Mouse (Mus musculus) embryonic facial prominence, embryonic 14.5 days (tissue): ENCODE data around the gene Ubl4b. TPM values are rescaled to one million over a fixed set of nuclear protein-coding genes. Genes with fewer than 3 reads are reported as not detected.

Experiments
- ATAC-seq: fragments of 200-750 bp; cut with Nextera tagmentation; 2 replicates; pipeline ENCODE4 v1.8.0; 2017; ENCODE audit warnings: low read depth, moderate number of reproducible peaks, moderate TSS enrichment
- DNase-seq: peaks from one replicate; pipeline ENCODE4 v3.0.0-alpha.2; 2015; ENCODE audit warnings: low spot score
- H3K27ac ChIP-seq: fragments of 300-500 bp; sonication (generic); replicated peaks from 2 replicates; pipeline ENCODE4 v1.5.1; 2014; ENCODE audit warnings: low read depth, mild to moderate bottlenecking, low read length, moderate library complexity
- H3K27me3 ChIP-seq: fragments of 300-500 bp; sonication (generic); replicated peaks from 2 replicates; pipeline ENCODE4 v1.6.1; 2014; ENCODE audit warnings: low read length; ENCODE audit not compliant: control insufficient read depth, insufficient read depth
- H3K36me3 ChIP-seq: fragments of 300-500 bp; sonication (generic); 2 replicates; pipeline ENCODE4 v1.6.1; 2014; ENCODE audit warnings: low read length, mixed read lengths; ENCODE audit not compliant: control insufficient read depth, insufficient read depth
- H3K4me1 ChIP-seq: fragments of 300-500 bp; sonication (generic); 2 replicates; pipeline ENCODE4 v1.6.1; 2014; ENCODE audit warnings: antibody characterized with exemption, low read length; ENCODE audit not compliant: control insufficient read depth, insufficient read depth
- H3K4me2 ChIP-seq: fragments of 300-500 bp; sonication (generic); 2 replicates; pipeline ENCODE4 v1.6.1; 2014; ENCODE audit warnings: low read depth, mild to moderate bottlenecking, low read length, moderate library complexity, mixed read lengths
- H3K4me3 ChIP-seq: fragments of 300-500 bp; sonication (generic); 2 replicates; pipeline ENCODE4 v1.5.1; 2014; ENCODE audit warnings: low read depth, mild to moderate bottlenecking, low read length
- H3K9ac ChIP-seq: fragments of 300-500 bp; sonication (generic); 2 replicates; pipeline ENCODE4 v1.6.1; 2014; ENCODE audit warnings: low read depth, mild to moderate bottlenecking, low read length, moderate library complexity, mixed read lengths
- H3K9me3 ChIP-seq: fragments of 300-500 bp; sonication (generic); 2 replicates; pipeline ENCODE4 v1.6.1; 2016; ENCODE audit warnings: low read length; ENCODE audit not compliant: control insufficient read depth
- WGBS: fragments of 180-500 bp; shearing (Covaris S2); extraction: QIAGEN DNeasy Blood & Tissue Kit; methylation state at CpG from one replicate; pipeline ENCODE4 v1.1.7; 2014; 5-methylcytosine and 5-hydroxymethylcytosine counted together
- polyA plus RNA-seq: library from polyadenylated mRNA; unstranded; fragments of >200 nt; fragmentation: Nextera tagmentation; extraction: Ambion mirVana; gene quantifications from 2 replicates; pipeline ENCODE4 v1.2.1, GENCODE M21; 2014

Gene Ubl4b
- polyA plus RNA-seq, 1 experiment from 2014 or later, result not detected

DNA sequence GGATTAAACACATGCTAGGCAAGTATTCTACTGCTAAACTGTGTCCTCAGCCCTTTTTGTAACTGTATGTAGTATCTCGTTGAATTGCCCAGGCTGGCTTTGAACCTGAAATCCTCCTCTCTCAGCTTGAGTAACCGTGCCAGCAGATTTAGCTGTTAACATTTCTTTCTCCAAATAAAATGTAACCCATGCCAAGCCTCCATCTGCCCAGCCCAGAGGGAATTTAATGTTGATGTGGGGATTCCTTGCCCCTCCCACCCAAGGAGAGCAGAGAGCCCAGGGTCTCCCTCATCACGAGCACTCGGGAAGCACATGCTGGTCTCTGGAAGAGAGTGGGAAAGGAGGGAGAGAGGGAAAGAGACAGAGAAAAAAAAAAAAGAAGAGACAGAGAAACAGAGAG is 12.3 kb downstream of the Ubl4b start:
- WGBS, result 47% methylated on average over 4 of the region's 4 CpGs

GRCm38 (mm10) chr3:107537504-107537889 is 17.4 kb downstream of the Ubl4b start:
- DNase-seq (no peak), ATAC-seq (no peak)
- H3K4me2 ChIP-seq, result peak overlapping the region; percentile 62
- H3K4me3 ChIP-seq, result peak overlapping the region; percentile 25
- H3K27me3 ChIP-seq, result peaks cover 4% of the 10 kb centered on the region; the same call in 1 of the 2 replicates
- WGBS, result 21% methylated on average over 8 of the region's 8 CpGs
- no peaks in the 10 kb centered on the region for H3K9me3 ChIP-seq
- H3K27ac ChIP-seq, result no peak overlapping the region; the same call in 1 of the 2 replicates
- no peak overlapping the region for H3K9ac ChIP-seq
- H3K4me1 ChIP-seq, result 0 out of 2 replicates have a peak, but pooled peaks cover 4% of the 10 kb centered on the region
- H3K36me3 ChIP-seq, result no peaks in the 10 kb centered on the region

More for the DNA sequence above, 12.3 kb downstream of the Ubl4b start:
- Histone ChIP-seq H3K4me2 (no peak overlapping the region), H3K27me3 (no peaks in the 10 kb centered on the region), H3K4me1 (no peaks in the 10 kb centered on the region), H3K36me3 (no peaks in the 10 kb centered on the region), H3K4me3 (no peak overlapping the region), H3K9me3 (no peaks in the 10 kb centered on the region), H3K27ac (no peak overlapping the region), H3K9ac (no peak overlapping the region)
- no peak for DNase-seq
- no peak for ATAC-seq

DNA sequence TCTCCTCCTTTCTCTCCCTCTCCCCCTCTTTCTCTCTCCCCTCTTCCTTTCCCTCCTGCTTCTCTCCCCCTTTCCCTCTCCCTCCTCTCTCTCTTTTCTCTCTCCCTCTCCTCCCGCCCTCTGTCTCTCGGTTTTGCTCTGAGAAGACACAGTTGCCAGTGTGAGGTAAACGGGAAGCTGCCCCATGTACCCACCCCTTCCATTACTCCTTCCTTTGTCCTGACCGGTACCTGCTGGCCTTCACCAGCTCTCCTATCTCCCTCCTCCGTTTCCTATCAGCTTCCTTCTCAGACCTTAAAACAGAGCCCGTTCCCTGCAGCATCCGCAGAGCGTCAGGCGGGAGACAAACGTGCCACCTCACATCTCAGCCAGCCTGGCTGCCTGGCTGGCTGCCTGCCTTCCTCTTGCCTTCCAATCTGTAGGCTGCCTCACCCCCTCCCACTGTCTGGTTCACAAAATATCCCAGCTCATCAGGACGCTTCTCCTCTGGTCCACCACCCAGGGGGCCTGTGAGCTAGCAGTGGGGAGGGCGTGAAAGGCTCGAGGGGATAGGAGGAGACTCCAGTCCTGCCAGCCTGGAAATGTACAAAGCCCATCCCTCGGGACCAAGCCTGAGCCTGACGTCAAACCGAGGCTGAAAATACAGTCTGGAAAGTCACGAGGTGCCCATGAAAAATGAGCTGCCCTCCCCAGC is 17.9 kb downstream of the Ubl4b start:
- Histone ChIP-seq H3K9ac (peak overlapping the region; percentile 45), H3K9me3 (no peaks in the 10 kb centered on the region), H3K36me3 (no peaks in the 10 kb centered on the region), H3K4me3 (peak overlapping the region; percentile 25), H3K27ac (no peak overlapping the region; the same call in 1 of the 2 replicates), H3K27me3 (peaks cover 4% of the 10 kb centered on the region; the same call in 1 of the 2 replicates), H3K4me2 (peak overlapping the region; percentile 62), H3K4me1 (0 out of 2 replicates have a peak, but pooled peaks cover 4% of the 10 kb centered on the region)
- WGBS, result 4% methylated on average over 17 of the region's 17 CpGs
- DNase-seq, result peak; percentile 74
- peak; percentile 81 for ATAC-seq

DNA sequence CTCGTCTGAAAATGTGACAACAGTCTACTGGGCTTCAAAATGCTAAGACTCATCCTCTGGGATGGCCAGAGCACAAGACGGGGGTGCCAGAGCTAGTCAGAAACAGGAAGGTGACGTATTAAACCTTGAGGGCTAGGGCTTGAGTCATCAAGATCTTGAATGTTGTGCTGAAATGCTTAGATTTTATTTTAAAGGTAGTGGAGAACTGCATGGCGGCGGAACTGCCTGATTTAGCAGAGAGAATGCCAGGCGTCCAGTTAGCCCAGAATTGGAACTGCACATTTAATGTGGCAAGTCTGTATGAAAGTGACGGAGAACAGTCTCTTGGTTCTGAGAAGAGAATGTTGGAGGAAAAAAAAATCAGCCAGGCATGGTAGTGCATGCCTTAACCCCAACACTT is 19.9 kb downstream of the Ubl4b start:
- ATAC-seq, result no peak
- WGBS, result 87% methylated on average over 7 of the region's 7 CpGs
- Histone ChIP-seq H3K4me2 (no peak overlapping the region), H3K4me3 (no peak overlapping the region), H3K27ac (no peak overlapping the region), H3K9ac (no peak overlapping the region), H3K36me3 (no peaks in the 10 kb centered on the region), H3K27me3 (peaks cover 4% of the 10 kb centered on the region; the same call in 1 of the 2 replicates), H3K4me1 (0 out of 2 replicates have a peak, but pooled peaks cover 4% of the 10 kb centered on the region), H3K9me3 (no peaks in the 10 kb centered on the region)
- no peak for DNase-seq

DNA sequence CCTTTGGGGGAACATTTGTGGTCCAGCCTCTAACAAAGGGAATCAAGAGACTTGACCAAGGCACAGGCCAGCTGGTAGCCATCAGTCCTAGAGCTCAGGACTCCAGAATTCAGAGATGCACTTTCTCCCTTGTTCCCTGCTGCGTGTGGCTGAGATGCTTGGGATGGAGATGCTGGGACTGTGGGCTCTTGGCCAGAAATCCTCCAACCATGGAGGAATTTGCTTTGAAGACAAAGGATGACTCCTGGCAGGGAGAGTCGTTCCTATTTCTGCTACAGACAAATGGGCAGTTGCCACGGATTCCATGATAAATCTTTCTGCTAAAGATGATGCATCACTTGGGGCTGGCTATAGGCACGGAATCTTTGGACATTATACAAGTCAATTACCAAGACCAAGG is 21.3 kb downstream of the Ubl4b start:
- no peak overlapping the region for H3K9ac ChIP-seq
- H3K36me3 ChIP-seq, result no peaks in the 10 kb centered on the region
- no peak for DNase-seq
- H3K27me3 ChIP-seq, result peaks cover 4% of the 10 kb centered on the region; the same call in 1 of the 2 replicates
- no peaks in the 10 kb centered on the region for H3K9me3 ChIP-seq
- no peak for ATAC-seq
- no peak overlapping the region for H3K4me2 ChIP-seq
- H3K4me3 ChIP-seq, result no peak overlapping the region
- H3K4me1 ChIP-seq, result peaks cover 9% of the 10 kb centered on the region; the same call in 1 of the 2 replicates
- H3K27ac ChIP-seq, result no peak overlapping the region
- 66% methylated on average over 4 of the region's 4 CpGs for WGBS

- Histone ChIP-seq H3K27ac (no peak overlapping the region), H3K9ac (no peak overlapping the region), H3K4me3 (no peak overlapping the region), H3K36me3 (no peaks in the 10 kb centered on the region), H3K4me1 (peaks cover 9% of the 10 kb centered on the region; the same call in 1 of the 2 replicates), H3K27me3 (no peaks in the 10 kb centered on the region), H3K9me3 (no peaks in the 10 kb centered on the region), H3K4me2 (no peak overlapping the region)
- WGBS, result 86% methylated on average over 5 of the region's 5 CpGs
- ATAC-seq, result no peak
- no peak for DNase-seq
Measured at GRCm38 (mm10) chr3:107530581-107530980, 24.3 kb downstream of the Ubl4b start.

- DNase-seq, result no peak
- WGBS, result 67% methylated on average over 5 of the region's 5 CpGs
- no peak for ATAC-seq
Measured at GRCm38 (mm10) chr3:107529182-107529581, 25.7 kb downstream of the Ubl4b start.

GRCm38 (mm10) chr3:107528401-107529118 is 26.3 kb downstream of the Ubl4b start:
- ATAC-seq (peak; percentile 77), DNase-seq (peak; percentile 68)
- H3K27me3 ChIP-seq, result no peaks in the 10 kb centered on the region
- no peaks in the 10 kb centered on the region for H3K9me3 ChIP-seq
- no peaks in the 10 kb centered on the region for H3K36me3 ChIP-seq
- peak overlapping the region; percentile 39; the same call in 1 of the 2 replicates for H3K27ac ChIP-seq
- no peak overlapping the region for H3K4me3 ChIP-seq
- H3K9ac ChIP-seq, result peak overlapping the region; percentile 40; the same call in 1 of the 2 replicates
- WGBS, result 22% methylated on average over 9 of the region's 9 CpGs
- peaks cover 9% of the 10 kb centered on the region; the same call in 1 of the 2 replicates for H3K4me1 ChIP-seq
- H3K4me2 ChIP-seq, result no peak overlapping the region

More at GRCm38 (mm10) chr3:107529182-107529581, 25.7 kb downstream of the Ubl4b start:
- H3K9me3 ChIP-seq, result no peaks in the 10 kb centered on the region
- H3K4me2 ChIP-seq, result no peak overlapping the region
- H3K27me3 ChIP-seq, result no peaks in the 10 kb centered on the region
- H3K9ac ChIP-seq, result no peak overlapping the region
- H3K4me1 ChIP-seq, result peaks cover 9% of the 10 kb centered on the region; the same call in 1 of the 2 replicates
- H3K27ac ChIP-seq, result no peak overlapping the region
- no peaks in the 10 kb centered on the region for H3K36me3 ChIP-seq
- no peak overlapping the region for H3K4me3 ChIP-seq
